Mouse (Mus musculus) right cerebral cortex, adult 18-20 months (tissue): ENCODE results near the gene Nptx1.

Experiments used
- DNase-seq: peaks from one replicate; pipeline ENCODE4 v3.0.0; 2022; ENCODE audit warnings: mixed read lengths

Nptx1 gene

DNA sequence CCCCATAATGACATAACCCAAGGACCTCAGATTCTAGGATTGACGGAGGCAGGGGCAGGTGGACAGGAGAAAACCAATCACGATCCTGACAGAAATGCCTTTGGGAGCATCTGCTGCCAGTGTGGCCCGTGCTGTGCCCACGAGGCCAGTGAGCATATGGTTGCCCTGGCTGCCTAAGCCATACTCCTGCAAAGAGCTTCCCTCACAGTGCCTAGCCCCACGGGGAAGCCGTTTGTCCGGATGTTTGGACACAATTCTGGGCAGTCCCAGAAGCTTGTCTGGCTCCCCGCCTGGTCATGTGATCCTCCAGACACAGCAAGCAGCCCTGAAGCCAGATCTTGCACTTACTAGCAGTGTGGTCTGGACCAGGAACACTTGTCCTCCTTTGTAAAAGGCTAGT is 24.8 kb downstream of the Nptx1 start:
- no peak for DNase-seq

DNA sequence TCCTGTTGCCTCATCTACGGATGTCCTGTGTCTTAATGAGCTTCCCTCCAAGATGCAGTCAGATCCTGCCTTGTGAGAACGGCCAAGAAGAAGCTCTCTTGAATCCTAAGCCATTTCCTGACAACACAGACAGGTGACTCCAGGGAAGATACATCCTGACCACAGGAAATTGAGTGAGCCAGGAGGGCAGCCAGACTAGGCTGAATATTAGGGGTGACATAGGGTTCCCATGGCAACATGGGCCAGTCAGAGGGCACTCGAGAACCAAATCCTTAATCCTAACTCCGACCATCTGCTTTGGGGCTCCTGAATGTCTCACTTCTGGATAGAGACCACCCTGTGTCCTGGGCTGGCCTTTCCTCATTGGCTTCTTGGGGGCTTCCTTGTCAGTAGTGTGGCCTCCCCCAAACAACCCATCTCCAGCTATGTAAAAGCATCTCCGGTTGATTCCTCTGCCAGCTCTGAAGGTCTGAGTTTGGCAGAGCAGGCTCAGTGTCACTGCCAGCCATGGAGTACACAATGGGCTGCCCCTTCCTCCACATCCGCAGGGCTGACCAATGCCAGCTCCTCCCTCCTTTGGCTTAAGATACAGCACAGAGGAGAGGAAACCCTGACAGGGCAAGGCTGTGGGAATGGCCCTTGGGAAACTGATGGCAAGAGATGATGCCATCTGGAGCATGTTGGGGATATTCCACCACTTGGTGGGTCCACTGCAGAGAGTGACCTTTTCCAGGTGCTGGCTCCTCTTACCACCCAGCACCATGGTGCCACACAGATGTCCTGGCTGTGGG is 25.4 kb downstream of the Nptx1 start:
- no peak for DNase-seq

DNA sequence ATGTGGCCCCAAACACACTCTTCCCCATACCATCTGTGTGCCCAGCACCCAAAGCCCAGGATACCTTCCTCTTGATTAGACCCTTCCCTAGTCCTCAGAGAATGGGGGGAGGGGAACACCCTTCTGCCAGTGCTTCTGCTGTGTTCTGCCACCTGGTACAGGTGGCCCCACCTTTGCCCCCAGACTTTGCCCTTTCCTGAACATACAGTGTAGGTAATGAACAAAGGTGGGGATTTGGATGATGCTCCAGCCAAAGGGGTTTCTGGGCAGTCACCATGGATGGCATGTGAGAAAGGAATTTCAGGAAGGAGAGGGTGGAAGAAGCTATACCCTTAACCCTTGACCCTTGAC is 26.9 kb downstream of the Nptx1 start:
- no peak for DNase-seq

DNA sequence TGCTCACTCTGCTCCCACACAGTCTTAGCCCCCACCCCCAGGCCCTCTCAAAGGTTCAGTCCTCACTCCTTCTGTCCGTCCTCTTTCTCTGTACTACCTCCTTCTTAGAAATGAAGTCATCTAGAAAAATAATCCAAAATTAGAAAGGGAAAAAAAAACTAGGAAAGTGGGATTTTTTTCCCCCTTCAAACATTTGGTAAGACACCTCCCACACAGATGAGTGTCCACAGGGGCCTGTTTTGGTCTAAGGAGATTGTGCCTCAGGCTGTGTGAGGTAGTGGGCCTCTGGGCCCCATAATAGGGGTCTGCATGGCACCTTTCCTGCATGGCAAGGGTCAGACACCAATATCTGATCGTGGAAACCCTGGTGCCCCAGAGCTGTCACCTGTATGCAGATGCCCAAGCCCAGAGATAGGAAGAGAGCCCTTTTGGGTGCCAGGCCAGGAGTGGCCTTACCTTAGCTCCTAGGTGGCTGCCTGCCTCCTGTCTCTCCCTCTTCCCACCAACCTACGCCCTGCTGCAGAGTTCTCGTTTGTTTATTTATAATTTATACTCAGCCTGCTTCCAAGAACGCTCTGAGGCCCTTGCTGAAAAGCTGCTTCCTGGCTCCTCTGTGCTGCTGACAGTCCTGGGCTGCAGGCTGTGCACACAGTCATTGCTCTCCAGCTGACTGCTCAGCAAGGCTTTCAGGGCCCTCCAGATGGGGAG is 27.4 kb downstream of the Nptx1 start:
- DNase-seq, result peak; percentile 61

DNA sequence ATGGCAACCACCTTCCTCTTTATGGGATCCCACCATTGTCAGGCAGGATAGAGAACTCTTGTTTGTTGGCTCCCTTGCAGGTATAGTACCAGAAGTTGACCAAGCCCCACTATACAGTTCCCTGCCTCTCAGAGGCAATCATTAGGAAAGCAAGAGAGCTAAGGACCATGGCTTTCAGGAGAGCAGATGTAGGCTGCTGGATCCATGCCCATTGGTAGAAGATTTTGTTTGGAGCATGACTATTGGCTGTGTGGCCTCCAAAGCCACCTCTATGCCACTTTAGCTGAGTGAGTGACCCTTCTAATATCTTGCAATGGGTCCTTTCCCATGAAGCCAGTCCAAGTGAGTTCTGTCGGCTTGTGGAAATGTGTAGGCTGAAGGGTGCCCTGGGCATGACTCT is 28.2 kb downstream of the Nptx1 start:
- DNase-seq, result no peak

DNA sequence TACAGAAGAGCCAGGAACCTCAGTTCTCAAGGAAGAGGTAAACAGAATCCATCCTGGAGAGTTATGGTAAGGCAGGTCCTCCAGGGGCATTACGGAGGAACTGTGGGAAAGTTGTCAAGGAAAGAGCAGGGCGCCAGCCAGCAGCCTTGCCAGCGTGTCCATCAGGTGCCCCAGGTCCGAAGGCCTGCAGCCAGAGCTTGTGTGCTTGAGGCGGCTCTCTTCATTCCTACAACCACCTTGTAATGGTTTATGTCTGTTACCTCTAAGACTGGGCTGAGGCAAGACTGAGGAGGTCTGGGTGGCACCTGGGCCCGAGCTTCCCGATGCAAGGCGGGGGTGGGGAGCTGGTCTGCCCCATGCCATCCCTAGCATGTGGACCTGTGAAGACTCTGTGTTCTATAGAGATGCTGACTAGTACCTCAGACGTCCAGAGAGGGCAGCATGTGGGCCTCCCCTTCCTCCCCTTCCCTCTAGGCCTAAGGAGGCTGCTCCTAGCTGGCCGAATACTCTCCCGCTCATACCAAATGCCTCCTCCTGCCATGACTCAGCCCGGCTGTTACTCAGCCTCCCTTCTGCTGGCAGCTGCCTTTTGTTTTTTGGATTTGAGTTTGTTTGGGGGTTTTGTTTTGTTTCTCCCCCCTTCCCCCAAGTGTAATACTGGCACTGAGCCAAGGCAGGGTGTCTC is 30.7 kb downstream of the Nptx1 start:
- DNase-seq, result peak; percentile 69

DNA sequence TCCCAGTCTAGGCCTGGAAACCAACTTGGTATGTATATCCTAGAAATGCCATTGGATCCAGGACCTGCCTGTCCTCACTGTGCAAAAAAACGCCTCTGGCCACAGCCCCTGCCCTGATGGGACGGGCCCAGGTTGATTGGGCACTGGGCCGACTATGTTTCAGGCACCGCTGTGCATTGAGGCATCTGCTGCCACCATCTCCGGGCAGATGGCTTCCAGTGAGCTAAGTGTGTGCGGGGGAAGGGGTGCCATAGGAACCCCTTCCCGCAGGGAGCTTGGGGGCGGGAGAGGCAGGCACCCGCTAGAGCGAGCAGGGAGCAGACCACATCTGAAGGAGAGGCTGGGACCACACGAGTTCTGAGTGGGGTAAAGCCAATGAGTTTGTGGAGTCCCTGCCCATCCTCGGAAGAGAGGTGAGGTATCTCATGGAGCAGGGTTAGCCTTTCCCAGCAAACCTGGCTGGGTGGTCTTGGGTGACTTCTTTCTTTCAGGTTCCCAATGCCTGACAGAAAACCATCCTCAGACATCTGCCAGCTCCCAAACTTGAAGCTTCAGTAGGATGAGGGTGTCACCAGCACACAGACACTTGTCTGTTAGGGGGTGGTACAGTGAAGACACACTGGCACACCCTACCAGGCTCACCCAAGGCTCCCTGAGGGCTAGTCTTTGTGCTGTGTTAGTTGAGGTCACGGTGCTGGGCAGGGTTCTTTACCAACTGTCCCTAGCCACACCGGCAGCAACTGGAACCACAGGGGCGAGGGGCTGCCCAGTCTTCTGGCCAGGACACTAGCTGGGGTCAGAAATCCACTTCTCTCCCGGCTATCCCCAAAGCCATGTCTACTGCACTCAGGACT is 31.5 kb downstream of the Nptx1 start:
- DNase-seq, result peak; percentile 88

DNA sequence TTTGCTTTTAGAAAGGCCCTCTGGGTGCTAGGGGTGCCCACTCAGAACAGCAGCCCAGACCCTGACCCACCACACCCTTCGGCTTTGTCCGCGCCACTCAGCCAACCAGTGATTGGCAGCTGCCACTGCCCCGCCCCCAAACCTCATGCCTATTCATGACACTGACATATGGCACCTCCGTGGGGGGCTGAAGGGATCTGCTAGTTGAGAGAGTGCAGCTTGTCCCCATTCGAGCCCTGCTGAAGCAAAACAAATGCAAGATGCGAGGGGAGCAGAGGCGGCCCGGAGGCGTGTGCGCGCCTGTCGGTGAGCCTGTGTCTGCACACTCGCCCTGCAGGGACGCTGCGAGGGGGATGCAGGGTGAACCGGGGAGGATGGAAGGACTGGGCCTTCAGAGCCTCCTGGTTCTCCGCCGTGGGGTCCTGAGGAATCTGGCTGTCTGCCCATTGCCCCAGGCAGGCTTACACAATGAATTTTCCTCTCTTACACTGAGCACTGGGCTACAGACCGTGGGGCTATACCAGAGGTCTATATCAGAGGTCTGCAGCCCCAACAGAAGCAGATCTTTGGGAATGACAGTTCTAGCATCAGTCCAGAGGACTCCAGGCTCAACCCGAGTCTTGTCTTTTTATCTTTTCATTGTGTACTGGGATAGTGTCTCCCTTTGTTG is 32.5 kb downstream of the Nptx1 start:
- peak; percentile 82 for DNase-seq

DNA sequence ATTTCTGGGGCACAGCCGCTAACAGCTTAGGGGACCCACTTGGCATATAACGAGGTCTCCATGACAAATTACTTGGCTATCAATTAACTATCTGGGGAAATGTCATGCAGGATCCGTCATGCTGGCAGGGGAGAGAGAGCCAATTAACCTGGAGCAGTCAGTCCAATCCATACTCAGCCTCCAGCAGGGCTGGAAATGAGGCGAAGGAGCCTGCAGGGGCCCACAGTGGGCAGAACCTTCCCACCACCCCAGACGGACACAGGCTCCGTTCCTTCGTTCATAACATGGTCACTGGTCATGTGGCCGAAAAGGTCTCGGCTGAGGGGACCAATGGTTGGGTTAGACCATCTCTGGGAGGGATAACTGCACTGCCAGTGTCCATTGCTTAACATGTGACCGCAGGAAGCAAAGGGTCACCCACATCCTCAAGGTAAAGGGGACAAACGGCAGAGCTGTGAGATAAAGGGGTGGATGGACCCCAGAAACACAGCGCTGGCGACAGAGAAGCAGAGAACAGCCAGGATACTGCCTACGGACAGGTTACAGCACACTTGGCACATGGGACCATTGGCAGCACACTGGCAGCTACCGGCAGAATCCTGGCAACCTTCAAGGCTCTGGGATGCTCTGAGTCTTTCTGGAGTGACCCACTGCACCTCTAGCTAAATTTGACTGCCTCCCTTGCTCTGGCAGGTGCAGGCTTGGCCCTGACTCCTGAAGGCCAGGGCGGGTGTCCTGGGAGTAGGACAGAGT is 33.3 kb downstream of the Nptx1 start:
- DNase-seq, result no peak

DNA sequence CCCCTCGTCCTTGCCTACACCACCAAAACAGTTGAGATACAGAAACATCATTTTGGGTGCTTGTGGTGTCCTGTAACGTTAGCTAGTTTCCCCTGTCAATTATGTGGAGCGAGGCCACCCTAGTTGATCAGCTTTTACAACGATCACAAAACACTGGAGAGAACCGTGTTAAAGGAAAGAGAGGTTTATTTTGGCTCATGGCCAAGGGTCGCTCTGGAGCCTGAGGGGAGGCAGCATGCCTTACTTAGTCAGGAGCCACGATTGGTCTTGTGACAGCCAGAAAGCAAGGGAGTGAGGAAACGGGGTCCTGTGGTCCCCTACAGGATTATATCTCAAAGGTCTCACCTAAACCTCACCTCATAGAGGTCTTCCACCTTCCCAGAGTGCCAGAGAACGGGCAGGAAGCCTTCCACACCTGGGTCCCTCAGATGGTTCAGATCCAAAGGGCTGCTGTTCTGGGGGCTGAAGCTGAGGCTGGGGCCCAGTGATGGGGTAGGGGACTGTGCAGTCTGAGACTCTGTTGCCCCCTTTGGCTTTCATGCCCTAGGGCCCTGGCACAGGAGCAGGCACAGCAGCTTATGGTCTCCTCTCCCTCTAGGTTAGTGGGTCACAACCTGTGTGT is 34.4 kb downstream of the Nptx1 start:
- no peak for DNase-seq

DNA sequence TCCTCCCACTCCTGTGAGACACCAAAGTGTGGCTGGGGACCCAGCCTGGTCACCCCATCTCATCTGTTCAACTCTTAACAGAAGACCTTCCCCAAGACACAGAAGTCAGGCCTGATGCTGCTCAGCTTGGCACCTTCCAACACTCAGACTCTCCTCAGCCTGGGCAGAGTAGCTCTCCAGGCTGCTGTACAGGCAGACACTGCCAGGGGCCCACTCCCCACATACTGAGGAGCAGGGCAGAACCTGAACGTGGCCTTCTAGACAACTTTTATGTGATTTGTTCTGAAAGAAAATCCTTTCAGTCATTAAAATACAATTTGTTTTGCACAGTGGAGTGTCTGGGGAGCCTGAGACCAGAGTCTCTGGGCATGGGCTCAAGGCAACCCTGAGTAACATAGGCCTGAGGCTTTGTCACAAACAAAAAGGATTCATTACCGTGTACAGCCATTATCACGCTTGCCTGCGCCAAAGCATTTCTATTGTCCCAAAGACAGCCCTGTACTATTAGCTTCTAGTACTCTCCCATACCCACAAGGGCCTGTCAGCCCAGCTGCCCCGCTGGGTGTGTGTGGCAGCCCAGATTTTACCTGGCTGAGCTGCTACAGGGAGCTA is 38.3 kb downstream of the Nptx1 start:
- DNase-seq, result no peak

DNA sequence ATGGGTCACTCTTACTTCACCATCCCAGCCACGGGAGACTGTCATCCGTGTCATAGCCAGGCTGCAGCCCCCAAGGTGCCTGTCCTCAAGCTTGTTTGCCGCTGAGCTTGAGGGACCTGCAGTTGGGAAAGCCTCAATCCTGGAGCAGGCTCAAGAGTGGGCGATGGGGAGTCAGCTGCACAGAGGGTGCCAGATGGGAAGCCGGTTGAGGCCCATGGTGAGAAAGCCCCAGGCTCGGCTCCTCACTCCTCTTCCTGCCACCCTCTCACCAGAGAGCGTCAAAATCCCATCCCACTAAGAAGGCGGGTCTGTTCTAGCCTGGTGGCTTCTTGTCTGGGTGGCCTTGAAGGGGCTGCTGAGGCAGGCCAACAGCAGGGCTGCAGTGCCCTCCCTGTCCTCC is 39.8 kb downstream of the Nptx1 start:
- peak; percentile 90 for DNase-seq

DNA sequence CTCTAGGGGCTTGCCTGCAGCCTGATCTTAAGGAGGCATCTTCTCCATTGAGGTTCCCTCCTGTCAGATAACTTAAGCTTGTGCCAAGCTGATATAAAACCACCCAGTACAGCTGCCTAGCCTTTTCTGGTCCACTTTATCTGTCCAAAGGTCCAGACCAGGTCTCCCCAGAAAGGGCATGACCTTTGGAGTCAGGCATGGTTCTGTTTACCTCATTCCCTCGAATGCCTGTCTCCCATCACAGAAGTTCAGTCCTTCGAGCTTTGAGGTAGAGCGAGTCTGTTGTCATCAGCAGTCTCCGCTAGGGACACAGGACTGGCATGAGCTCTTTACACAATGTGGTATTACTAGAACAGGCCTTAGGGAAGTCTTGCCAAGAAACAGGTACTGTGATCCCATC is 41.2 kb downstream of the Nptx1 start:
- no peak for DNase-seq

DNA sequence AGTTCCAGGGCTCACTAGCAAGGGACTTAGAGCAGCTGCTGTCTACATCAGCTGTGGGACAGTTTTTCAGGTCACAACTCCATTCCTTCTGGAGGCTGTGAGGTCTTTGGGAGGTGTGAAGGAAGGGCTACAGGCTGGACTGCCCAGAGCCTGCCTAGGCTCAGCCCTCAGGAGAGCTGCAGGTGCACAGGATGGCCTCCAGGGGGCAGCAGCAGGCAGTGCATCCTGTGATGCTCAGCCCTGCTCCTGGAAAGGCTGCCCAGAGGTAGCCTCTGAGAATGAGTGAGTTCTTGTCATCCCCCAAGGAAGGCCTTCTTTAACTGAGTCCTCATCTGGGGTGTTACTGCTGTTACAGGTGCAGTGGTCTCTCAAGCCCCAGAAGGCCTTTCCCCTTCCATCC is 43.9 kb downstream of the Nptx1 start:
- peak; percentile 77 for DNase-seq

DNA sequence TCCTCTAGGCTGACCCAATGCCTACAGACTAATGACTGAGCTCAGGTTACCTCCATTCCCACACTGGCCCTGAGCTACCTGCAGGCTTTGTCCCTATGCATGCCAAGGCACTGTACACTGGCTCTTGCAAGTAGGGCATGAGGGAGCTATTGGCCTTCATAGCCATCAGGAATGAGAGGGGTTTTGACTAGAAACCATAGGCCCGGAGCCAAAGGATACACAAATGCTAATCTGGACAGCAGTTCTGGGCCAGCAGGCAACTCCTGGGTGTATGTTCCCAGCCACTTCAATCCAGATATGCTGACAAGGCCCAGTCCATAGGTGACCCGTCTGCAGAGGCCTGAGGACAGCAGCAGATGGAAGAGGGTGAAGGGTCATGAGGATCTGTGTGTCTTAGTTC is 47.5 kb downstream of the Nptx1 start:
- no peak for DNase-seq

DNA sequence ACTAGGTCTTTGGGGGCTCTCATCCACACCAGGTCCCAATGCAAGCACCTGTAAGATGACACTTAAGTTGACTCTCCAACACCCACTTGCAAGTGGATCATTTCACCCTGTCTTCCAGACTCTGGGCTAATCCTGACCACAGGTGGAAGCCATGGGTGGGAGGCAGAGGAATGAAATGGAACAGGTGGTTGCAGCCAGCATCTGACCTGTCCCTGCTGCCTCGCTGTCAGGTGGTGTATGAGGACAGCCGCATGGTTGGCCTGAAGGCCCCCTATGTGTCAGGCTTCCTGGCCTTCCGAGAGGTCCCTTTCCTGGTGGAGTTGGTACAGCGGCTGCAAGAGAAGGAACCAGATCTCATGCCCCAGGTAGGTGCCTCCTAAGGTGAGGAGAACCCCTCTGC is 48.3 kb downstream of the Nptx1 start:
- DNase-seq, result no peak

DNA sequence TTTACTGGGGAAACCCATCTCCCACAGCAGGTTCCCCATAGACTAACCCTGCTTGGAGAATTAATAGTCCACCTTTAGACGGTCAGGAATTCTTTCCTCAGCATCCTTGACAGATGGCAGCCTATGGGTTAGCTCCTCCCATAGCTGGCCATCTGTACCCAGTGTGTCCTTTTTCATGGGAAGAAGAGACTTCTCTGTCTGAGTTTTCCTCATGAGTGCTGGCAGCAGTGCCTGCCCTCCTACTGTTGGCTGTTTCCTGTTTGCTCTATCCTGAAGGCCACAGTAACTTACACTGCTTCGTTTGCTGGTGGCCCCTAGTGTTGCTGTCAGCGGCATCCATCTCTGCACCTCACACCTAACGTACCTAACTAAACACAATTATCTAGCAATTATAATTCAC is 50.1 kb downstream of the Nptx1 start:
- DNase-seq, result no peak

DNA sequence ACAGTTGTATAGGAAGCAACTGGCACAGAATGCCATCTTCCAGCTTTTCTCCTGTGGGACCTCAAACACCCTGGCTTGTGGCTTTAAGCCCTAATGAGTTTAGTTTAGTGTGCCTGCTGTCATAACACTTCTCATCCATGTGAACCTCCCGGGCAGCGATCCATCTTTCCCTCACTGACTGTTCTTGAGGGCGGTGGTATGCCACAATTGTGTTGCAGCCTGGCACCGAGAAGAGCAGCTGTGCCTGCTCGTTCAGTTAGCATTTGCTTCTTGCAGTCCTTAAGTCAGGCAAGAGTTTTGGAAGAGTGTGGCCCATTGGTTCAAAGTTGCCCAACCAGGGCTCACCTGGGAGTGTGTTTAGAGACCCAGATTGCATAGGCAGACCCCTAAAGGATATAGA is 51.4 kb downstream of the Nptx1 start:
- no peak for DNase-seq

DNA sequence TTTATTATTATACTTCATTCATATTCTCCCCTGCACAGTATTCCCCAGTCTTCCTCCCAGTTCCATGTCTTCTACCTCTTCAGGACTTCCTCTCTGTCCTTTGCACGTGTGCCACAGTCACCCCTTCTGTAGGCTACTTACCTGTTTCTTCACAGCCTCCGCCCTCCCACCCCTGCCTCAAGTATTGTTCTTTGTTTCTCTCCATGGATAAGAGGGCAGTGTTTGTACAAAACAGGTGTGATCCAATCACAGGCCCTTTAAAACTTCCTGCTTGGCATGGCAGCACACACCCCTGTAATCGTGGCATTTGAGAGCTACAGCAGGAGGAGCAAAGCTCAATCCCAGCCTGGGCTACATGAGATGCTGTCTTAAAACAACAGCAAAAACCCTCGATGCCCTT is 54.0 kb downstream of the Nptx1 start:
- DNase-seq, result no peak

DNA sequence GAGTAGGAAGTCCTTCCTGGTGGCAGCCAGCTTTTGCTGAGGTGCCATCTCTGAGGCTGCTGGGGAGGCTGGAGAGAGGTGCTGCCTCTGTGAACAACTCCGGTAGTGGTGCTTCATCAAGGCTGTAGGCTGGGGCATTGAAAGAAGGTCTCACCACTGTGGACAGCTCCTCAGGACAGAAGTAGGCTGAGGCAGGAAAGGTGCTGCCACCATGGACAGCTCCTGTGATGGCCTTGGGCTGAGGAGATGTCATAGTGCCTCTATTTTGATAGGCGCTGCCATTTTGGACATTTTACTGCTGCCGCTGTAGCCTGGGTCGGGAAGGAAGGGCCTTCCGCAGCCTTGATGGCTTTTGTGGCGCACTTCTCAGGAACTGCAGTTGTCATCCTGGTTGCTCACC is 54.7 kb downstream of the Nptx1 start:
- DNase-seq, result no peak

DNA sequence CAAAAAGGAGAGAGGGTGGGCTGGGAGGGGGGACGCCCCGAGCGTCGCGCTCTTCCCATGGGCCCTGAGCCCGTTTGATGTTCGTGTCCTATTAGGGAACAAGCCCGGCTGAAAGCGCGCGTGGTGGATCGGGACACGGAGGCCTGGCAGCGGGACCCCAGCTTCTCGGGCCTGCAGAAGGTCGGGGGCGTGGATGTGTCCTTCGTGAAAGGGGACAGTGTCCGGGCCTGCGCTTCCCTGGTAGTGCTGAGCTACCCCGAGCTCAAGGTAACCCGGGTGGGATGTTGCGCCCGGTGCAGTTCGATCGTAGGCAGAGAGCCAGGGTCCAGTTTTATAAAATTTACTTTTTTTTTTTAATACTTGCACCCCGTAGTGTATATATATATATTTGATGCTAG is 55.9 kb downstream of the Nptx1 start:
- DNase-seq, result no peak
